Comparison of ENCODE assay signal across 18 mouse cellular contexts in the genomic region with DNA sequence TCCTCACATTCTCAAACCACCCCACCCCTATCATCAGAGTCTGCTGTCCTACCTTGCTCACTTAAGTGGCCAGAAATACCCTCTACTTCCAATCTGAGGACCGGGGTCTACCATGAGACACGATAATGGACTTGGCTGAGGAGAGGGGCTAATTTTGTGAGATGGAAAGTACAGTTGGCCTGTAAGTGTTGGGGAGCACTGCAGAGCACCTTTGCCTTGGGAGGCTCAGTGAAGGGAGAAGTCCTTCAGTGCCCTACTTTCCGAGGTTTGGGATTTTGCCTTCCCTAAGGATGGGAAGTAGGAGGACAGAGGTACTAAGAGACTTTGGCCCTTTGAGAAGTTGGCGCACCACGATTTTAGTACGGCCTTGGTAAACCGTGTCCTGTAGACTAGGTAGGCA. TPM values are rescaled to one million over a fixed set of nuclear protein-coding genes. Genes with fewer than 3 reads are reported as not detected.
A peak's percentile ranks its signal among the peaks of the same experiment; 100 is the strongest.
DNase-seq lines count a peak whose midpoint lies in the region; ATAC-seq lines count a peak whose summit lies in the region.
"Had no signal": no experiment of that assay in that cellular context is flagged by ENCODE, and none has a peak within 500 bp of the region (broad histone marks: within the 10 kb centered on the region; RNA-seq: fewer than 3 reads in every experiment).

No protein-coding gene starts in this region.

- H3K4me3 ChIP-seq in forebrain, embryonic 10.5 days = no peak overlapping the region
- H3K4me3 ChIP-seq in forebrain, embryonic 15.5 days = no peak overlapping the region
- no peak overlapping the region for H3K4me3 ChIP-seq in midbrain, embryonic 11.5 days (ENCODE audit: low read depth, low read length)
- no peak overlapping the region for H3K4me3 ChIP-seq in midbrain, embryonic 14.5 days (replicated peaks; ENCODE audit: low read depth, low read length)
- H3K4me3 ChIP-seq in limb, embryonic 11.5 days (ENCODE audit: low read depth, low read length) = no peak overlapping the region

- peaks cover 86% of the 10 kb centered on the region for H3K27me3 ChIP-seq in forebrain, embryonic 10.5 days (ENCODE audit: poor library complexity, severe bottlenecking)
- H3K27me3 ChIP-seq in forebrain, embryonic 15.5 days = peaks cover 53% of the 10 kb centered on the region
- H3K27me3 ChIP-seq in midbrain, embryonic 11.5 days (ENCODE audit: control insufficient read depth, insufficient read depth, low read length) = peaks cover 59% of the 10 kb centered on the region
- H3K27me3 ChIP-seq in midbrain, embryonic 14.5 days (ENCODE audit: control insufficient read depth, insufficient read depth, low read length) = peaks cover 57% of the 10 kb centered on the region
- peaks cover 67% of the 10 kb centered on the region for H3K27me3 ChIP-seq in limb, embryonic 11.5 days (ENCODE audit: control insufficient read depth, insufficient read depth, low read length)

- H3K9me3 ChIP-seq in forebrain, embryonic 10.5 days = no peaks in the 10 kb centered on the region
- H3K9me3 ChIP-seq in forebrain, embryonic 15.5 days = no peaks in the 10 kb centered on the region
- H3K9me3 ChIP-seq in midbrain, embryonic 11.5 days (ENCODE audit: control insufficient read depth, low read length) = no peaks in the 10 kb centered on the region
- no peaks in the 10 kb centered on the region for H3K9me3 ChIP-seq in midbrain, embryonic 14.5 days (ENCODE audit: control insufficient read depth, low read length)
- H3K9me3 ChIP-seq in limb, embryonic 11.5 days (ENCODE audit: control insufficient read depth, low read length) = no peaks in the 10 kb centered on the region
- H3K9me3 ChIP-seq: embryonic facial prominence, embryonic 12.5 days; heart, embryonic 12.5 days; liver, embryonic 15.5 days had no signal

- no peak overlapping the region for H3K9ac ChIP-seq in forebrain, embryonic 15.5 days (replicated peaks)
- H3K9ac ChIP-seq in midbrain, embryonic 11.5 days (ENCODE audit: low read length) = no peak overlapping the region
- no peak overlapping the region for H3K9ac ChIP-seq in midbrain, embryonic 14.5 days (replicated peaks; ENCODE audit: low read length)
- no peak overlapping the region for H3K9ac ChIP-seq in limb, embryonic 11.5 days (ENCODE audit: low read length)
- H3K9ac ChIP-seq: embryonic facial prominence, embryonic 12.5 days; lung, embryonic 14.5 days had no signal

- H3K36me3 ChIP-seq in forebrain, embryonic 10.5 days (replicated peaks) = no peaks in the 10 kb centered on the region
- no peaks in the 10 kb centered on the region for H3K36me3 ChIP-seq in forebrain, embryonic 15.5 days
- H3K36me3 ChIP-seq in midbrain, embryonic 11.5 days (ENCODE audit: control insufficient read depth, insufficient read depth, low read length) = no peaks in the 10 kb centered on the region
- no peaks in the 10 kb centered on the region for H3K36me3 ChIP-seq in midbrain, embryonic 14.5 days (ENCODE audit: control insufficient read depth, insufficient read depth, low read length)
- H3K36me3 ChIP-seq in limb, embryonic 11.5 days (ENCODE audit: control insufficient read depth, insufficient read depth, low read length) = no peaks in the 10 kb centered on the region
- H3K36me3 ChIP-seq: embryonic facial prominence, embryonic 12.5 days; heart, embryonic 12.5 days; liver, embryonic 15.5 days had no signal

- no peak overlapping the region for H3K27ac ChIP-seq in forebrain, embryonic 10.5 days
- H3K27ac ChIP-seq in forebrain, embryonic 15.5 days (replicated peaks) = no peak overlapping the region
- no peak overlapping the region for H3K27ac ChIP-seq in midbrain, embryonic 11.5 days (ENCODE audit: low read depth, low read length)
- H3K27ac ChIP-seq in midbrain, embryonic 14.5 days (replicated peaks; ENCODE audit: low read depth, low read length) = no peak overlapping the region
- no peak overlapping the region for H3K27ac ChIP-seq in limb, embryonic 11.5 days (replicated peaks; ENCODE audit: low read depth, low read length)
- H3K27ac ChIP-seq: embryonic facial prominence, embryonic 12.5 days; gastrocnemius, adult 2 months; liver, embryonic 15.5 days had no signal

- no peak for ATAC-seq in forebrain, embryonic 15.5 days (replicated peaks)
- no peak for ATAC-seq in midbrain, embryonic 11.5 days (ENCODE audit: low FRiP score)
- ATAC-seq in midbrain, embryonic 14.5 days (ENCODE audit: low FRiP score, low TSS enrichment) = no peak
- ATAC-seq in limb, embryonic 11.5 days (ENCODE audit: insufficient number of reproducible peaks, low FRiP score, low TSS enrichment, low read depth) = no peak
- no peak for ATAC-seq in megakaryocyte-erythroid progenitor cell, adult 5-6 weeks (replicated peaks; ENCODE audit: low FRiP score, low TSS enrichment, poor library complexity, severe bottlenecking)
- ATAC-seq: forebrain, embryonic 16.5 days; intestine, postnatal 0 days; midbrain, embryonic 16.5 days had no signal

- intact Hi-C loops in heart, postnatal 10 days (cut with DNase I) = no loop called here

- no peak overlapping the region for H3K4me2 ChIP-seq in forebrain, embryonic 15.5 days (replicated peaks)
- no peak overlapping the region for H3K4me2 ChIP-seq in midbrain, embryonic 11.5 days
- H3K4me2 ChIP-seq in midbrain, embryonic 14.5 days (ENCODE audit: low read length) = no peak overlapping the region
- no peak overlapping the region for H3K4me2 ChIP-seq in limb, embryonic 11.5 days (ENCODE audit: low read depth, severe bottlenecking)

- peak; percentile 22 for DNase-seq in forebrain, embryonic 10.5 days (ENCODE audit: extremely low spot score, low spot score)
- DNase-seq in midbrain, embryonic 11.5 days (ENCODE audit: low spot score, missing footprints) = peak; percentile 88
- DNase-seq in midbrain, embryonic 14.5 days = no peak
- peak; percentile 26 for DNase-seq in limb, embryonic 11.5 days (ENCODE audit: low spot score)
- DNase-seq in heart, postnatal 10 days = no peak
- DNase-seq: layer of hippocampus, postnatal 36 days; spleen, adult 18-20 months; thymus, postnatal 25 days had no signal

- WGBS in forebrain, embryonic 10.5 days = 10% methylated on average over 7 of the region's 7 CpGs
- WGBS in forebrain, embryonic 15.5 days = 11% methylated on average over 7 of the region's 7 CpGs
- 12% methylated on average over 7 of the region's 7 CpGs for WGBS in midbrain, embryonic 11.5 days
- 11% methylated on average over 7 of the region's 7 CpGs for WGBS in midbrain, embryonic 14.5 days
- 9% methylated on average over 7 of the region's 7 CpGs for WGBS in limb, embryonic 11.5 days

- peaks cover 82% of the 10 kb centered on the region for H3K4me1 ChIP-seq in forebrain, embryonic 10.5 days
- peaks cover 50% of the 10 kb centered on the region for H3K4me1 ChIP-seq in forebrain, embryonic 15.5 days
- H3K4me1 ChIP-seq in midbrain, embryonic 11.5 days (ENCODE audit: control insufficient read depth, insufficient read depth, low read length) = peaks cover 38% of the 10 kb centered on the region
- H3K4me1 ChIP-seq in midbrain, embryonic 14.5 days (ENCODE audit: control insufficient read depth, insufficient read depth, low read length) = peaks cover 42% of the 10 kb centered on the region
- H3K4me1 ChIP-seq in limb, embryonic 11.5 days (ENCODE audit: control insufficient read depth, insufficient read depth, low read length) = peaks cover 42% of the 10 kb centered on the region

RNA-seq across cellular contexts. Expression of a gene that starts 0.9 kb away (rescaled TPM):
- polyA plus RNA-seq in forebrain, embryonic 10.5 days (2016; fragmentation: Nextera tagmentation; extraction: Ambion mirVana) = 3.6 and 4.1 TPM in 2 replicates
- polyA plus RNA-seq in forebrain, embryonic 15.5 days (2015; fragmentation: Nextera tagmentation; extraction: Ambion mirVana) = 6.7 TPM in 2 replicates
- 1.4 and 1.5 TPM in 2 replicates for polyA plus RNA-seq in midbrain, embryonic 11.5 days (2014; fragmentation: Nextera tagmentation; extraction: Ambion mirVana)
- 2.0 and 5.2 TPM in 2 replicates for polyA plus RNA-seq in midbrain, embryonic 14.5 days (2014; fragmentation: Nextera tagmentation; extraction: Ambion mirVana)
- 0.84 and 0.91 TPM in 2 replicates for polyA plus RNA-seq in limb, embryonic 11.5 days (2014; fragmentation: Nextera tagmentation; extraction: Ambion mirVana)
- 10 to 100 TPM; 13.4 to 18.4 TPM for total RNA-seq in heart, postnatal 10 days (2021)
- total RNA-seq in megakaryocyte-erythroid progenitor cell, adult 5-6 weeks (2014; fragmentation: Nextera tagmentation) = 11.9 and 13.9 TPM in 2 replicates
- 4.9 and 7.2 TPM in 2 replicates for total RNA-seq in megakaryocyte-erythroid progenitor cell, adult 5-6 weeks (2017)

RNA-seq across cellular contexts. Expression of a gene that starts 27.0 kb away (rescaled TPM):
- 13.8 and 14.5 TPM in 2 replicates for polyA plus RNA-seq in forebrain, embryonic 10.5 days (2016; fragmentation: Nextera tagmentation; extraction: Ambion mirVana)
- 6.0 and 6.6 TPM in 2 replicates for polyA plus RNA-seq in forebrain, embryonic 15.5 days (2015; fragmentation: Nextera tagmentation; extraction: Ambion mirVana)
- polyA plus RNA-seq in midbrain, embryonic 11.5 days (2014; fragmentation: Nextera tagmentation; extraction: Ambion mirVana) = 17.3 and 19.2 TPM in 2 replicates
- polyA plus RNA-seq in midbrain, embryonic 14.5 days (2014; fragmentation: Nextera tagmentation; extraction: Ambion mirVana) = 3.0 and 7.1 TPM in 2 replicates
- 34.9 and 35.5 TPM in 2 replicates for polyA plus RNA-seq in limb, embryonic 11.5 days (2014; fragmentation: Nextera tagmentation; extraction: Ambion mirVana)
- total RNA-seq in heart, postnatal 10 days (2021) = 10 to 100 TPM; 14.1 to 14.5 TPM
- total RNA-seq in megakaryocyte-erythroid progenitor cell, adult 5-6 weeks (2014; fragmentation: Nextera tagmentation) = 2.2 and 3.6 TPM in 2 replicates
- 1.1 and 1.7 TPM in 2 replicates for total RNA-seq in megakaryocyte-erythroid progenitor cell, adult 5-6 weeks (2017)

RNA-seq across cellular contexts. Expression of a gene that starts 37.6 kb away (rescaled TPM):
- 66.2 and 67.7 TPM in 2 replicates for polyA plus RNA-seq in forebrain, embryonic 10.5 days (2016; fragmentation: Nextera tagmentation; extraction: Ambion mirVana)
- polyA plus RNA-seq in forebrain, embryonic 15.5 days (2015; fragmentation: Nextera tagmentation; extraction: Ambion mirVana) = 54.2 and 62.1 TPM in 2 replicates
- 40.5 and 44.4 TPM in 2 replicates for polyA plus RNA-seq in midbrain, embryonic 11.5 days (2014; fragmentation: Nextera tagmentation; extraction: Ambion mirVana)
- polyA plus RNA-seq in midbrain, embryonic 14.5 days (2014; fragmentation: Nextera tagmentation; extraction: Ambion mirVana) = 32.0 and 33.8 TPM in 2 replicates
- 75.1 and 75.4 TPM in 2 replicates for polyA plus RNA-seq in limb, embryonic 11.5 days (2014; fragmentation: Nextera tagmentation; extraction: Ambion mirVana)
- 10 to 100 TPM; 96.3 to 98.2 TPM for total RNA-seq in heart, postnatal 10 days (2021)
- total RNA-seq in megakaryocyte-erythroid progenitor cell, adult 5-6 weeks (2014; fragmentation: Nextera tagmentation) = 17.9 and 24.0 TPM in 2 replicates
- total RNA-seq in megakaryocyte-erythroid progenitor cell, adult 5-6 weeks (2017) = 15.7 and 30.3 TPM in 2 replicates

Comparison
In these comparisons a context has a peak if more than half of its experiments do, and no peak if none do; other contexts are left out.
1. DNase-seq: peak in forebrain, embryonic 10.5 days (single experiment), midbrain, embryonic 11.5 days (single experiment) and limb, embryonic 11.5 days (single experiment); none in midbrain, embryonic 14.5 days (single experiment) and heart, postnatal 10 days (0 of 2).